Mouse (Mus musculus) CD4-positive, CD25-positive, alpha-beta regulatory T cell, adult 2 months (primary cell): ENCODE results near the gene Hoxa3.

Experiments used
- DNase-seq: peaks from one replicate; pipeline ENCODE4 v3.0.0-alpha.2; 2012; ENCODE audit warnings: low read depth, low spot score

Hoxa3 gene

GRCm38 (mm10) chr6:52157466-52158275 is 55.5 kb downstream of the Hoxa3 start:
- no peak for DNase-seq

GRCm38 (mm10) chr6:52156551-52157200 is 56.5 kb downstream of the Hoxa3 start:
- DNase-seq = no peak

GRCm38 (mm10) chr6:52155471-52155870 is 57.7 kb downstream of the Hoxa3 start:
- no peak for DNase-seq

GRCm38 (mm10) chr6:52154044-52154443 is 59.1 kb downstream of the Hoxa3 start:
- no peak for DNase-seq

GRCm38 (mm10) chr6:52153270-52153669 is 59.9 kb downstream of the Hoxa3 start:
- DNase-seq = no peak

GRCm38 (mm10) chr6:52152226-52153193 is 60.6 kb downstream of the Hoxa3 start:
- no peak for DNase-seq

- no peak for DNase-seq
Measured at GRCm38 (mm10) chr6:52151571-52151970, 61.6 kb downstream of the Hoxa3 start.

- no peak for DNase-seq
Measured at GRCm38 (mm10) chr6:52150401-52150966, 62.7 kb downstream of the Hoxa3 start.

GRCm38 (mm10) chr6:52139115-52139514 is 74.0 kb downstream of the Hoxa3 start:
- DNase-seq = no peak

GRCm38 (mm10) chr6:52138576-52138975 is 74.6 kb downstream of the Hoxa3 start:
- DNase-seq = no peak

GRCm38 (mm10) chr6:52137841-52138535 is 75.1 kb downstream of the Hoxa3 start:
- DNase-seq = no peak

GRCm38 (mm10) chr6:52123673-52124072 is 89.5 kb downstream of the Hoxa3 start:
- no peak for DNase-seq

- DNase-seq = no peak
Measured at GRCm38 (mm10) chr6:52121173-52121572, 92.0 kb downstream of the Hoxa3 start.
